Mouse (Mus musculus) MEL (cell line): ENCODE measurements around the gene Slc39a11. TPM values are rescaled to one million over a fixed set of nuclear protein-coding genes. Genes with fewer than 3 reads are reported as not detected.

ENCODE experiments used
- DNase-seq: peaks from one replicate; pipeline ENCODE4 v3.0.0; 2011; ENCODE audit warnings: low read depth, low spot score
- H3K27ac ChIP-seq: 2 replicates; pipeline ENCODE4 v1.5.1; 2012; ENCODE audit warnings: low read depth, mild to moderate bottlenecking, control low read depth, low read length, moderate library complexity; ENCODE audit not compliant: control insufficient read depth
- H3K27me3 ChIP-seq, 2 experiments: fragments of 150-350 bp in 1 of 2; sonication (generic) in 1 of 2; 2 replicates each; pipeline ENCODE4 v1.6.1; 2012; ENCODE audit warnings: low read length in 2 of 2, mild to moderate bottlenecking in 2 of 2, improper control_type of control experiment in 1 of 2, moderate library complexity in 1 of 2; ENCODE audit not compliant: insufficient read depth in 2 of 2, control insufficient read depth in 1 of 2
- H3K36me3 ChIP-seq, 2 experiments: 2 replicates each; pipeline ENCODE4 v1.6.1; 2012 to 2014; ENCODE audit warnings: low read length in 2 of 2, improper control_type of control experiment in 1 of 2, inconsistent platforms in 1 of 2, mild to moderate bottlenecking in 1 of 2; ENCODE audit not compliant: insufficient read depth in 2 of 2, control insufficient read depth in 1 of 2
- H3K4me1 ChIP-seq, 2 experiments: fragments of 150-350 bp in 1 of 2; sonication (generic) in 1 of 2; 2 replicates each; pipeline ENCODE4 v1.6.1; 2012; ENCODE audit warnings: low read length in 2 of 2, improper control_type of control experiment in 1 of 2, mild to moderate bottlenecking in 1 of 2; ENCODE audit not compliant: insufficient read depth in 2 of 2, control insufficient read depth in 1 of 2
- H3K4me3 ChIP-seq, 2 experiments: fragments of 150-350 bp in 1 of 2; sonication (generic) in 1 of 2; 2 replicates each; pipeline ENCODE4 v1.5.1; 2012; ENCODE audit warnings: low read depth in 2 of 2, low read length in 2 of 2, mild to moderate bottlenecking in 2 of 2, moderate library complexity in 2 of 2, control low read depth in 1 of 2, improper control_type of control experiment in 1 of 2; ENCODE audit not compliant: control insufficient read depth in 1 of 2, insufficient read depth in 1 of 2
- H3K79me2 ChIP-seq: 2 replicates; pipeline ENCODE4 v1.6.1; 2012; ENCODE audit warnings: mild to moderate bottlenecking, low read length, moderate library complexity; ENCODE audit not compliant: control insufficient read depth, poor library complexity, insufficient read depth
- H3K9ac ChIP-seq: 2 replicates; pipeline ENCODE4 v1.6.1; 2012; ENCODE audit warnings: low read depth, mild to moderate bottlenecking, control low read depth, low read length, moderate library complexity; ENCODE audit not compliant: control insufficient read depth, poor library complexity, severe bottlenecking
- H3K9me3 ChIP-seq: fragments of 150-350 bp; sonication (generic); replicated peaks from 2 replicates; pipeline ENCODE4 v1.6.1; 2012; ENCODE audit warnings: mild to moderate bottlenecking, low read length, improper control_type of control experiment, moderate library complexity; ENCODE audit not compliant: insufficient read depth
- BHLHE40 ChIP-seq: IDR thresholded peaks from 2 replicates; pipeline ENCODE4 v1.6.1; 2012; ENCODE audit warnings: low read depth, mild to moderate bottlenecking, inconsistent platforms, low read length, improper control_type of control experiment, borderline replicate concordance
- CHD1 ChIP-seq: IDR thresholded peaks from 2 replicates; pipeline ENCODE4 v1.6.1; 2012; ENCODE audit warnings: low read depth, mild to moderate bottlenecking, inconsistent platforms, low read length, improper control_type of control experiment
- CHD2 ChIP-seq: IDR thresholded peaks from 2 replicates; pipeline ENCODE4 v1.6.1; 2011; ENCODE audit warnings: low read length, improper control_type of control experiment
- CTCF ChIP-seq, 3 experiments: IDR thresholded peaks in 2 of 3; conservative IDR thresholded peaks in 1 of 3; 2 replicates each; pipeline ENCODE4 v1.5.1; 2011 to 2012; ENCODE audit warnings: low read length in 3 of 3, low read depth in 2 of 3, mild to moderate bottlenecking in 2 of 3, improper control_type of control experiment in 1 of 3, inconsistent platforms in 1 of 3, mixed read lengths in 1 of 3, moderate library complexity in 1 of 3; ENCODE audit not compliant: control insufficient read depth in 1 of 3, insufficient read depth in 1 of 3, poor library complexity in 1 of 3, severe bottlenecking in 1 of 3
- EP300 ChIP-seq, 2 experiments: IDR thresholded peaks; 2 replicates each; pipeline ENCODE4 v1.6.1; 2011; ENCODE audit warnings: improper control_type of control experiment in 2 of 2, low read length in 2 of 2, low read depth in 1 of 2, mild to moderate bottlenecking in 1 of 2
- MAFK ChIP-seq: IDR thresholded peaks from 2 replicates; pipeline ENCODE4 v1.6.1; 2011; ENCODE audit warnings: low read depth, mild to moderate bottlenecking, low read length, improper control_type of control experiment, borderline replicate concordance
- MAX ChIP-seq: IDR thresholded peaks from 2 replicates; pipeline ENCODE4 v1.6.1; 2011; ENCODE audit warnings: low read length, improper control_type of control experiment
- MAZ ChIP-seq: IDR thresholded peaks from 2 replicates; pipeline ENCODE4 v1.6.1; 2012; ENCODE audit warnings: low read depth, mild to moderate bottlenecking, inconsistent platforms, low read length, improper control_type of control experiment
- MEF2A ChIP-seq: IDR thresholded peaks from 2 replicates; pipeline ENCODE4 v1.6.1; 2014; ENCODE audit warnings: low read depth, mild to moderate bottlenecking, inconsistent platforms, low read length, improper control_type of control experiment; ENCODE audit not compliant: poor library complexity, insufficient replicate concordance, severe bottlenecking; ENCODE audit errors: extremely low read depth
- MXI1 ChIP-seq: IDR thresholded peaks from 2 replicates; pipeline ENCODE4 v1.6.1; 2011; ENCODE audit warnings: mild to moderate bottlenecking, low read depth, low read length, improper control_type of control experiment
- POLR2A ChIP-seq, 2 experiments: IDR thresholded peaks; 2 replicates each; pipeline ENCODE4 v1.6.1; 2011 to 2012; ENCODE audit warnings: low read length in 2 of 2, mild to moderate bottlenecking in 2 of 2, control low read depth in 1 of 2, improper control_type of control experiment in 1 of 2, low read depth in 1 of 2, moderate library complexity in 1 of 2; ENCODE audit not compliant: control insufficient read depth in 1 of 2, insufficient read depth in 1 of 2, poor library complexity in 1 of 2
- POLR2AphosphoS2 ChIP-seq: IDR thresholded peaks from 2 replicates; pipeline ENCODE4 v1.6.1; 2011; ENCODE audit warnings: low read length, improper control_type of control experiment
- RAD21 ChIP-seq: IDR thresholded peaks from 2 replicates; pipeline ENCODE4 v1.6.1; 2011; ENCODE audit warnings: mild to moderate bottlenecking, low read depth, low read length, improper control_type of control experiment
- RCOR1 ChIP-seq: IDR thresholded peaks from 2 replicates; pipeline ENCODE4 v1.6.1; 2012; ENCODE audit warnings: low read depth, mild to moderate bottlenecking, inconsistent platforms, low read length, improper control_type of control experiment
- SMC3 ChIP-seq: IDR thresholded peaks from 2 replicates; pipeline ENCODE4 v1.6.1; 2011; ENCODE audit warnings: low read depth, low read length, improper control_type of control experiment
- TAL1 ChIP-seq: IDR thresholded peaks from 2 replicates; pipeline ENCODE4 v1.6.1; 2012; ENCODE audit warnings: mild to moderate bottlenecking, inconsistent platforms, low read length, moderate library complexity, mixed read lengths
- TBP ChIP-seq: IDR thresholded peaks from 2 replicates; pipeline ENCODE4 v1.8.0; 2011; ENCODE audit warnings: low read depth, low read length, improper control_type of control experiment
- TCF12 ChIP-seq: IDR thresholded peaks from 2 replicates; pipeline ENCODE4 v1.6.1; 2014; ENCODE audit warnings: low read depth, mild to moderate bottlenecking, inconsistent platforms, low read length, improper control_type of control experiment, moderate library complexity
- USF1 ChIP-seq: IDR thresholded peaks from 2 replicates; pipeline ENCODE4 v1.6.1; 2014; ENCODE audit warnings: low read depth, mild to moderate bottlenecking, inconsistent platforms, low read length, improper control_type of control experiment, moderate library complexity
- USF2 ChIP-seq, 2 experiments: IDR thresholded peaks; 2 replicates each; pipeline ENCODE4 v1.6.1; 2011 to 2012; ENCODE audit warnings: improper control_type of control experiment in 2 of 2, low read length in 2 of 2, borderline replicate concordance in 1 of 2, inconsistent platforms in 1 of 2, low read depth in 1 of 2, mild to moderate bottlenecking in 1 of 2; ENCODE audit not compliant: insufficient read depth in 1 of 2
- ZKSCAN1 ChIP-seq: IDR thresholded peaks from 2 replicates; pipeline ENCODE4 v1.6.1; 2012; ENCODE audit warnings: low read depth, mild to moderate bottlenecking, inconsistent platforms, low read length, improper control_type of control experiment, moderate library complexity
- ZMIZ1 ChIP-seq: IDR thresholded peaks from 2 replicates; pipeline ENCODE4 v1.6.1; 2012; ENCODE audit warnings: low read depth, mild to moderate bottlenecking, inconsistent platforms, low read length, improper control_type of control experiment, moderate library complexity
- polyA plus RNA-seq, 2 experiments: library from polyadenylated mRNA; stranded (reverse) in 1 of 2; unstranded in 1 of 2; fragments of >175 nt in 1 of 2; fragments of >200 nt in 1 of 2; gene quantifications; 2 replicates each; pipeline versions ENCODE4 v1.2.1 to v1.2.4; 2012; ENCODE audit warnings: low replicate concordance in 2 of 2, low read depth in 1 of 2; ENCODE audit not compliant: insufficient read length in 2 of 2, insufficient read depth in 1 of 2, missing spikeins in 1 of 2
- total RNA-seq: library from RNA; depleted of rRNA; stranded (reverse); fragments of 300-350 nt; gene quantifications from 2 replicates; pipeline ENCODE4 v1.2.3, GENCODE M21; 2012

Gene Slc39a11
- total and polyA plus RNA-seq, 3 experiments: 34.2 to 45.6 TPM; not detected in 1

DNA sequence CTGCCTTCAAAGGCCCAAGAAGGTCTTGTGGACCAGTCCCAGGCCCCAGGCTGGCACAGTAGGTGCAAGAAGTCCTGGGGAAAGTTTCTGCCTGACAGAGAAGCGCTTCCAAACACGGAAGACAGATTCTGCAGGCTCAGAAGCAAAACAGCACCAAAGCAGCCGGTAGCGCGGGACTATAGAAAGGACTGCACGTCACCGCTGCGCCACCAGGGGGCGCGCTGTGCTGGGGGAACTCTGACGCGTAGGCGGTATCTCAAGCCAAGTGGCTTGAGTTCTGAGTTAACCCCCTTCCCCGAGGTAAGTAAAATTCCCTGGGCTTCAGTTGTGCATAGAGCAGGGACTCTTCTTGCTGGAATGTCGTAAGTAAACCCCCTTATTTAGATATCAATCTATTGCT is 1.7 kb downstream of the Slc39a11 start (continued):
- 0 out of 2 replicates have a peak, but pooled peaks have one; percentile 54 for TF ChIP-seq TBP
- TF ChIP-seq CTCF (IDR thresholded peaks at IDR 0.05 in 2 of 3, conservative IDR thresholded peaks at IDR 0.05 in 1 of 3; ENCODE audit: control insufficient read depth in 1 of 3, insufficient read depth in 1 of 3, low read depth in 2 of 3, low read length in 3 of 3, poor library complexity in 1 of 3, severe bottlenecking in 1 of 3): peak; percentile 97 to 99 (median 99)
- no peak for TF ChIP-seq RCOR1
- TF ChIP-seq TCF12: no peak
- no peak for TF ChIP-seq EP300 (IDR thresholded peaks at IDR 0.05; ENCODE audit: low read depth in 1 of 2, low read length in 2 of 2)
- no peak for TF ChIP-seq POLR2A (IDR thresholded peaks at IDR 0.05; ENCODE audit: control insufficient read depth in 1 of 2, insufficient read depth in 1 of 2, low read depth in 1 of 2, low read length in 2 of 2, poor library complexity in 1 of 2)
- no peak for TF ChIP-seq CHD2
- TF ChIP-seq MAZ: no peak
- no peak for TF ChIP-seq MXI1
- no peak for TF ChIP-seq POLR2AphosphoS2
- no peak for TF ChIP-seq ZMIZ1
- TF ChIP-seq BHLHE40: no peak
- no peak for TF ChIP-seq MAX
- TF ChIP-seq USF1: no peak
- TF ChIP-seq USF2 (IDR thresholded peaks at IDR 0.05; ENCODE audit: borderline replicate concordance in 1 of 2, insufficient read depth in 1 of 2, low read depth in 1 of 2, low read length in 2 of 2): no peak
- TF ChIP-seq TAL1: no peak
- no peak for TF ChIP-seq ZKSCAN1
- no peak for TF ChIP-seq CHD1
- TF ChIP-seq MAFK: no peak

DNA sequence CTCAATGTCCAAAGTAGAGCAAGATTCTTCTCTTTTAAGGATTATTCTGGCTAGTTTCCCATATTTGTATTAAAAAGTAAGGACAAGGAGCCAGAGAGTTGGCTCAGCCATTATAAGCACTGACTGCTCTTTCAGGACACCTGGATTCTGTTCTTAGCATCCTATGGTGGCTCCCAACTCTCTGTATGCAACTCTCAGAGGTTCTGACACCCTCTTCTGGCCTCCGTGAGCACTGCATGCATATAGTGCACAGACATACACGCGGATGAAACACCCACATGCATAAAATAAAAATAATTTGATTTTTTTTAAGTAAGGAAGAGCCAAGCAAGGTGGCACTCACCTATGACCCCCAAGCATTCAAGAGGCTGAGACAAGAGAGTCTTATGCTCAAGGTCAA is 4.7 kb downstream of the Slc39a11 start:
- peaks cover 2 to 26% of the 10 kb centered on the region in 2 experiments for H3K4me1 ChIP-seq
- TF ChIP-seq MEF2A (no peak), RAD21 (peak; percentile 1; the same call in 1 of the 2 replicates), MAX (no peak), CTCF (IDR thresholded peaks at IDR 0.05 in 2 of 3, conservative IDR thresholded peaks at IDR 0.05 in 1 of 3; ENCODE audit: control insufficient read depth in 1 of 3, insufficient read depth in 1 of 3, low read depth in 2 of 3, low read length in 3 of 3, poor library complexity in 1 of 3, severe bottlenecking in 1 of 3) (peak in 2 of 3 experiments; percentile 35 to 36; a peak in 4 of 6 replicates), SMC3 (0 out of 2 replicates have a peak, but pooled peaks have one; percentile 13)
- TF ChIP-seq, all 39 proteins: peak for 3
- DNase-seq: no peak
- Histone ChIP-seq H3K9me3 (no peaks in the 10 kb centered on the region), H3K36me3 (peaks cover 0 to 9% of the 10 kb centered on the region in 2 experiments; a peak in 2 of 4 replicates), H3K79me2 (peaks cover 8% of the 10 kb centered on the region), H3K4me3 (no peak overlapping the region), H3K27ac (no peak overlapping the region), H3K27me3 (no peaks in the 10 kb centered on the region), H3K9ac (no peak overlapping the region)
